Mouse (Mus musculus) C2C12 (cell line): ENCODE measurements around the gene Jdp2. TPM values are rescaled to one million over a fixed set of nuclear protein-coding genes. Genes with fewer than 3 reads are reported as not detected.
A peak's percentile ranks its signal among the peaks of the same experiment; 100 is the strongest.

ENCODE experiments used
- H3K27me3 ChIP-seq: one replicate; pipeline ENCODE4 v1.6.1; 2011; ENCODE audit not compliant: control insufficient read depth, insufficient read depth, insufficient read length
- H3K36me3 ChIP-seq: one replicate; pipeline ENCODE4 v1.6.1; 2011; ENCODE audit not compliant: control insufficient read depth, insufficient read depth
- H3K4me3 ChIP-seq: one replicate; pipeline ENCODE4 v1.5.1; 2011; ENCODE audit warnings: mild to moderate bottlenecking, control low read depth; ENCODE audit not compliant: poor library complexity, insufficient read depth, severe bottlenecking
- H3K79me2 ChIP-seq: one replicate; pipeline ENCODE4 v1.6.1; 2011; ENCODE audit not compliant: control insufficient read depth, insufficient read depth
- H3K79me3 ChIP-seq: one replicate; pipeline ENCODE4 v1.6.1; 2011; ENCODE audit warnings: low read depth, control low read depth
- H3ac ChIP-seq: one replicate; pipeline ENCODE3; 2011; ENCODE audit warnings: low read depth; ENCODE audit not compliant: control insufficient read depth, insufficient read length
- CEBPB ChIP-seq: IDR thresholded peaks from one replicate; pipeline ENCODE4 v1.6.1; 2011; ENCODE audit warnings: low read depth, mild to moderate bottlenecking, control low read depth, moderate library complexity
- CTCF ChIP-seq: IDR thresholded peaks from one replicate; pipeline ENCODE4 v1.5.1; 2011; ENCODE audit not compliant: control insufficient read depth, insufficient read depth, insufficient read length
- FOSL1 ChIP-seq: IDR thresholded peaks from one replicate; pipeline ENCODE4 v1.8.0; 2011; ENCODE audit warnings: mild to moderate bottlenecking, low read length; ENCODE audit not compliant: poor library complexity, insufficient read depth, severe bottlenecking
- MAX ChIP-seq: IDR thresholded peaks from one replicate; pipeline ENCODE4 v1.6.1; 2011; ENCODE audit warnings: mild to moderate bottlenecking, control low read depth
- MYOD1 ChIP-seq: IDR thresholded peaks from one replicate; pipeline ENCODE4 v1.6.1; 2011; ENCODE audit warnings: low read depth; ENCODE audit not compliant: control insufficient read depth, insufficient read length
- MYOG ChIP-seq: IDR thresholded peaks from one replicate; pipeline ENCODE4 v1.6.1; 2011; ENCODE audit not compliant: control insufficient read depth, insufficient read length; ENCODE audit errors: extremely low read depth
- USF1 ChIP-seq: IDR thresholded peaks from one replicate; pipeline ENCODE4 v1.6.1; 2011; ENCODE audit warnings: low read depth, mild to moderate bottlenecking, control low read depth, moderate library complexity
- polyA plus RNA-seq: library from polyadenylated mRNA; unstranded; fragments of >200 nt; fragmentation: generic; extraction: Trizol; gene quantifications from one replicate; pipeline ENCODE4 v1.2.1, GENCODE M21; 2012; ENCODE audit warnings: missing spikeins

Jdp2 gene
- polyA plus RNA-seq, 1 experiment = 86.8 TPM

DNA sequence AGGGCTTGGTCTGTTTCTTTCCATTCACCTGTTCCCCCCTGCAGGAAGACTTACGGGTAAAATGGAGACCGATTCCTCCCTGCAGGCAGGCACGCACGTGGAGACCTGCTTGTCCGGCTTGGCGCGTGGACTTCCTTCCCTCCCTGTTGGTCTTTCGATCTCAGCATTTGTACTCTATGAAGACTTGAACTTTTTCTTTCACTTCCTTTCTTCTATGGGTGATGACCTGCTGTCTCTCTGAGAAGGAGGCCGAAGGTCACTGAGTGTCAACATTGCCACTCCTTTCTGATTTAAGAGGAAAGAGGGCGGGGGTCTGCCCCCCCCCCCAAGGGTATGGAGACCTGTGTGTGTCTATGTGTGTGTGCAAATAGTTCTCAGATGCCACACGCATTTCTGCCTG lies 774 bp upstream of the Jdp2 start:
- no peak for TF ChIP-seq MYOD1
- no peak for TF ChIP-seq CEBPB
- no peak for TF ChIP-seq MAX
- no peak for TF ChIP-seq USF1
- TF ChIP-seq FOSL1 = no peak
- no peak for TF ChIP-seq CTCF
- TF ChIP-seq MYOG = no peak
- Histone ChIP-seq H3K79me2 (peaks cover 37% of the 10 kb centered on the region), H3K79me3 (peaks cover 18% of the 10 kb centered on the region), H3ac (no peak overlapping the region), H3K4me3 (no peak overlapping the region), H3K36me3 (peaks cover under 1% of the 10 kb centered on the region), H3K27me3 (no peaks in the 10 kb centered on the region)

- TF ChIP-seq FOSL1 (no peak), CTCF (no peak), MAX (no peak), MYOD1 (no peak), MYOG (no peak), USF1 (no peak), CEBPB (no peak)
- Histone ChIP-seq H3K79me2 (peaks cover 52% of the 10 kb centered on the region), H3K27me3 (no peaks in the 10 kb centered on the region), H3ac (peak overlapping the region; percentile 85), H3K36me3 (peaks cover 9% of the 10 kb centered on the region), H3K79me3 (peaks cover 27% of the 10 kb centered on the region), H3K4me3 (peak overlapping the region; percentile 82)
These were observed 788 bp downstream of the Jdp2 start for GRCm38 (mm10) chr12:85599478-85600152.

DNA sequence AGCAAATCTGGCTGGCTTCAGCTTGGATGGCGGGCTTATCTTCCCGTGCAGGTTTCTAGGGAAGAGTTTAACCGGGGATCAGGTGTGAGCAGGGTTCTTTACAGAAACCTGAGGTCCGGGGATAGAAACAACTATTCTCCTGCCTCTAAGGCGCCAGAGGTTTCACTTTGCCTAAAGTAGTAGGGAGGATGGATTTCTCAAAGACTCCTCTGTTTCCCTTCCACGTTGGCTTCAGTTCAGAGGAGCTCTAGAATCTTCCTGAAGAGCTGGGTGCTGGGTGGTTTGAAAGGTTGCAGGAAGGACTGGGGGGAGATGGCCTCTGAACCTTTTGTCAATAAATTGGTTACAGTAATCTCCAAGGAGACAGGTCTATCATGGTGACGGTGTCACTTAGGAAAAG lies 1.8 kb downstream of the Jdp2 start:
- Histone ChIP-seq H3K27me3 (no peaks in the 10 kb centered on the region), H3K4me3 (peak overlapping the region; percentile 82), H3K79me2 (peaks cover 62% of the 10 kb centered on the region), H3K79me3 (peaks cover 32% of the 10 kb centered on the region), H3K36me3 (peaks cover 15% of the 10 kb centered on the region), H3ac (peak overlapping the region; percentile 85)
- TF ChIP-seq MYOD1 (no peak), MYOG (no peak)

DNA sequence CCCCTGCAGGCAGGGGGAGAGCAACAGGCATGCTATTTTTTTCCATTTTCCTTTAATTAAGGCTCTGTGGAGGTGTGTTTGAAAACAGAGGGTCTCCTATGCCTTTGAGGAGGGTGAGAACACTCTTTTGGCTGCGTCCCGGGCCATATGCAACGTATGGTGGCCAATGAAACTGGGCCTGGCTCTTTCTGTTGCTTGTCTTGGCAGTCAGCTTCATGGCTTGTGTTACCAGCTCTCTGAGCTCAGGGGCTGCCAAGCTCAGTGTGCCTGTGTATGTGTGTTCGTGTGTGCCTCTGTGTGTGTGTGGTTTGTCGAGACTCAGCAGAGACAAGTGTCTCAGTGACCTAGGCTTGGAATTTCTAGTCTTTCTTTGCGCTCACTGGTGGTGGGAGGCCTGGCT lies 2.7 kb downstream of the Jdp2 start:
- Histone ChIP-seq H3K79me2 (peaks cover 71% of the 10 kb centered on the region), H3K36me3 (peaks cover 24% of the 10 kb centered on the region), H3K4me3 (peak overlapping the region; percentile 82), H3K79me3 (peaks cover 41% of the 10 kb centered on the region), H3ac (peak overlapping the region; percentile 62), H3K27me3 (no peaks in the 10 kb centered on the region)
- TF ChIP-seq CEBPB (no peak), USF1 (no peak), FOSL1 (no peak), MAX (no peak), MYOD1 (no peak), MYOG (no peak), CTCF (no peak)

GRCm38 (mm10) chr12:85602153-85602552 lies 3.3 kb downstream of the Jdp2 start:
- peak; percentile 91 for TF ChIP-seq MYOD1
- TF ChIP-seq CEBPB = peak; percentile 88
- TF ChIP-seq CTCF = no peak
- no peak for TF ChIP-seq MAX
- TF ChIP-seq USF1 = no peak
- TF ChIP-seq FOSL1 = no peak
- TF ChIP-seq MYOG = no peak
- H3ac ChIP-seq = no peak overlapping the region
- H3K27me3 ChIP-seq = no peaks in the 10 kb centered on the region
- H3K79me2 ChIP-seq = peaks cover 77% of the 10 kb centered on the region
- peaks cover 31% of the 10 kb centered on the region for H3K36me3 ChIP-seq
- H3K4me3 ChIP-seq = no peak overlapping the region
- peaks cover 46% of the 10 kb centered on the region for H3K79me3 ChIP-seq

GRCm38 (mm10) chr12:85602811-85603210 lies 4.0 kb downstream of the Jdp2 start:
- peaks cover 37% of the 10 kb centered on the region for H3K36me3 ChIP-seq
- H3ac ChIP-seq = peak overlapping the region; percentile 39
- H3K27me3 ChIP-seq = no peaks in the 10 kb centered on the region
- H3K79me3 ChIP-seq = peaks cover 52% of the 10 kb centered on the region
- peak; percentile 8 for TF ChIP-seq MAX
- TF ChIP-seq MYOG = no peak
- no peak for TF ChIP-seq FOSL1
- no peak for TF ChIP-seq USF1
- no peak for TF ChIP-seq CTCF
- TF ChIP-seq CEBPB = no peak
- H3K79me2 ChIP-seq = peaks cover 84% of the 10 kb centered on the region
- no peak overlapping the region for H3K4me3 ChIP-seq
